Mouse (Mus musculus) hindbrain, embryonic 10.5 days (tissue): ENCODE data around the gene Utp11. TPM values are rescaled to one million over a fixed set of nuclear protein-coding genes. Genes with fewer than 3 reads are reported as not detected.

Source experiments
- DNase-seq: peaks from one replicate; pipeline ENCODE4 v3.0.0-alpha.2; 2017; ENCODE audit warnings: low spot score
- H3K27ac ChIP-seq: fragments of 300-500 bp; sonication (generic); 2 replicates; pipeline ENCODE4 v1.5.1; 2016; ENCODE audit warnings: mild to moderate bottlenecking, moderate library complexity
- H3K27me3 ChIP-seq: fragments of 300-500 bp; sonication (generic); 2 replicates; pipeline ENCODE4 v1.6.1; 2016; ENCODE audit warnings: mild to moderate bottlenecking; ENCODE audit not compliant: poor library complexity, insufficient read depth, severe bottlenecking
- H3K36me3 ChIP-seq: fragments of 300-500 bp; sonication (generic); 2 replicates; pipeline ENCODE4 v1.6.1; 2016; ENCODE audit warnings: mild to moderate bottlenecking, moderate library complexity
- H3K4me1 ChIP-seq: fragments of 300-500 bp; sonication (generic); replicated peaks from 2 replicates; pipeline ENCODE4 v1.6.1; 2016; ENCODE audit warnings: mild to moderate bottlenecking
- H3K4me3 ChIP-seq: fragments of 300-500 bp; sonication (generic); 2 replicates; pipeline ENCODE4 v1.5.1; 2016; ENCODE audit warnings: mild to moderate bottlenecking, moderate library complexity
- H3K9me3 ChIP-seq: fragments of 300-500 bp; sonication (generic); 2 replicates; pipeline ENCODE4 v1.6.1; 2016; ENCODE audit warnings: mild to moderate bottlenecking, moderate library complexity
- WGBS: fragments of 180-500 bp; shearing (Covaris S2); methylation state at CpG from one replicate; pipeline ENCODE4 v1.1.7; 2016; 5-methylcytosine and 5-hydroxymethylcytosine counted together
- microRNA counts: library from miRNA; unstranded; fragments of <30 nt; microRNA quantifications from one replicate; lab custom pipeline; 2017
- polyA plus RNA-seq: library from polyadenylated mRNA; unstranded; fragments of >200 nt; fragmentation: Nextera tagmentation; extraction: Ambion mirVana; gene quantifications from 2 replicates; pipeline ENCODE4 v1.2.1, GENCODE M21; 2016

Gene Utp11
- polyA plus RNA-seq, 1 experiment from 2014 or later: 62.8 TPM

- no peak for DNase-seq
- no peaks in the 10 kb centered on the region for H3K36me3 ChIP-seq
- H3K27ac ChIP-seq: no peak overlapping the region
- H3K27me3 ChIP-seq: peaks cover 28% of the 10 kb centered on the region
- WGBS: 75% methylated on average over 10 of the region's 10 CpGs
- H3K9me3 ChIP-seq: no peaks in the 10 kb centered on the region
- H3K4me3 ChIP-seq: no peak overlapping the region
- H3K4me1 ChIP-seq: peaks cover 7% of the 10 kb centered on the region; the same call in 1 of the 2 replicates
Observed at GRCm38 (mm10) chr4:124632856-124633255, 60.5 kb downstream of the Utp11 start.

- H3K27me3 ChIP-seq: peaks cover 18% of the 10 kb centered on the region
- 61% methylated on average over 4 of the region's 4 CpGs for WGBS
- peaks cover 11% of the 10 kb centered on the region for H3K4me1 ChIP-seq
- no peaks in the 10 kb centered on the region for H3K9me3 ChIP-seq
- no peak overlapping the region for H3K27ac ChIP-seq
- DNase-seq: no peak
- H3K4me3 ChIP-seq: no peak overlapping the region
- H3K36me3 ChIP-seq: no peaks in the 10 kb centered on the region
Observed at GRCm38 (mm10) chr4:124631456-124631855, 61.9 kb downstream of the Utp11 start.

MicroRNA genes within 50 kb of the gene (microRNA counts, 519-probe panel; counts per million panel counts)
- 1,255 counts per million, percentile 77 among the panel's probes with 10 or more counts for microRNA mmu-miR-697 (lab: Ali Mortazavi, UCI)

Other genes with a start within 250 kb of the Utp11 start
- gene 3100002H09Rik, start 82.8 kb downstream of the Utp11 start, polyA plus RNA-seq: 0.25 TPM in 1 of 2 replicates, not detected in the other
- 5.2 and 12.9 TPM in 2 replicates for gene Pou3f1, start 36.8 kb downstream of the Utp11 start, polyA plus RNA-seq
- gene Fhl3, start 7.1 kb upstream of the Utp11 start, polyA plus RNA-seq: 4.0 and 5.7 TPM in 2 replicates
- gene Sf3a3, start 21.2 kb upstream of the Utp11 start, polyA plus RNA-seq: 221 and 243 TPM in 2 replicates
- gene Inpp5b, start 48.2 kb upstream of the Utp11 start, polyA plus RNA-seq: 24.2 and 26.8 TPM in 2 replicates
- 19.0 and 20.4 TPM in 2 replicates for gene Mtf1, start 108.5 kb upstream of the Utp11 start, polyA plus RNA-seq
- 38.3 and 48.2 TPM in 2 replicates for gene Yrdc, start 157.1 kb upstream of the Utp11 start, polyA plus RNA-seq
- 47.9 and 61.7 TPM in 2 replicates for gene 1110065P20Rik, start 157.6 kb upstream of the Utp11 start, polyA plus RNA-seq
- 3.7 and 8.8 TPM in 2 replicates for gene Maneal, start 168.6 kb upstream of the Utp11 start, polyA plus RNA-seq
- gene Epha10, start 187.3 kb upstream of the Utp11 start, polyA plus RNA-seq: 3.8 and 7.6 TPM in 2 replicates
- 13.3 and 18.0 TPM in 2 replicates for gene 9930104L06Rik, start 243.4 kb upstream of the Utp11 start, polyA plus RNA-seq
- gene Cdca8, start 245.7 kb upstream of the Utp11 start, polyA plus RNA-seq: 224 and 253 TPM in 2 replicates